Mouse (Mus musculus): ENCODE data around the gene Hras. TPM values are rescaled to one million over a fixed set of nuclear protein-coding genes. Genes with fewer than 3 reads are reported as not detected.

Gene Hras
- polyA plus RNA-seq, 1 experiment from 2014 or later: 21.9 TPM

DNA sequence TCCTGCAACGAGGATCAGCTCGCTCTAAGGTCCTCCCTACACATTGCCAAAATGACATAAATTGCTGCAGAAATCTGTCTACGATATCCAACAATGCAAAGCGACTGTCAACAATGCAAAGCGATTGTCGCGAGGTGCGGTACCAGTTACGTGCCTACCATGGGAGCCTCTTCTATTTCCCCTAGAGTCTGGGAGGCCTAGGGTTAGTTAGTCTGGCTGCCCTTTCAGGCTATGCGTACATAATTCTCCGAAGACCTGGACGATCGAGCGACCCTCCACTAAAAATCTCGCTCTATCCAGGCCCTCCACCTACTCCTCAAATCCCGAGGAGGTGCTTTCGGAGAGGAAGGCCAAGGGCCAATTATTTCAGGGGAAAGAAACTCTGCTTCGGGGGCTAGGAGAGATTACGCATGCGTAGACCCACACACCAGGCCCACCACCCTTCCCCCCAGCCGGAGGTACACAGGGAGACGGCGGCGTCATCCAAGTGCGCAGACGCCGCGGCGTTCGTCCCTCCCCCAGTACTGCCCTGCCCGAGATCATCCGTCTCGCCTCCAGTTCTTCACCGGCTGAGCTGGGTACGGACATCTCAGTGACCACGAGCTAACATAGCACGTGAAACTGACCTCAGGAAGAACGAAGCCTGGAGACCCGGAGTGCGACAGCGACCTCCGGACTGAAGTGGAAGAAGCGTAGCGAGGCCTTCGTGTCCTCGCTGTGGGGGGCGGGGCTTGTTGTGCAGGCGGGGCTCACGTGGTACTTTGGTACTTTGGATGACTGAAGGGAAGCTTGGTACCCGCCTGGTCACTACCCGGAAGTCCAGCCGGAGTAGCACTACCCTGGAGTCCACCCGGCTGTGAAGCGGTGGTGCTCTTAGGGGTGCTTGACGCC lies 21.4 kb downstream of the Hras start, which contains the start of gene Rnh1:
TSS of gene Rnh1 (minus strand) at position 742 of the 891 bp plus-strand sequence.
- peak within 1 kb of the TSS; percentile 83 for H3K9ac ChIP-seq (ENCODE audit: low read depth, low read length)
- H3K27me3 ChIP-seq (replicated peaks; ENCODE audit: control insufficient read depth, insufficient read depth, low read length): no peaks in the 10 kb centered on the region
- H3K36me3 ChIP-seq (ENCODE audit: control insufficient read depth, insufficient read depth, low read length): no peaks in the 10 kb centered on the region
- H3K27ac ChIP-seq (ENCODE audit: low read length): peak within 1 kb of the TSS; percentile 92
- H3K4me2 ChIP-seq (ENCODE audit: low read depth, low read length): peak within 1 kb of the TSS; percentile 78
- peaks cover 29% of the 10 kb centered on the region for H3K4me1 ChIP-seq (ENCODE audit: control insufficient read depth, insufficient read depth, low read length)
- 3% methylated on average over 55 of the region's 55 CpGs for WGBS
- H3K9me3 ChIP-seq (ENCODE audit: control insufficient read depth, low read length): no peaks in the 10 kb centered on the region
- peak within 1 kb of the TSS; percentile 67 for H3K4me3 ChIP-seq (ENCODE audit: low read length)
- ATAC-seq: peak; percentile 94

DNA sequence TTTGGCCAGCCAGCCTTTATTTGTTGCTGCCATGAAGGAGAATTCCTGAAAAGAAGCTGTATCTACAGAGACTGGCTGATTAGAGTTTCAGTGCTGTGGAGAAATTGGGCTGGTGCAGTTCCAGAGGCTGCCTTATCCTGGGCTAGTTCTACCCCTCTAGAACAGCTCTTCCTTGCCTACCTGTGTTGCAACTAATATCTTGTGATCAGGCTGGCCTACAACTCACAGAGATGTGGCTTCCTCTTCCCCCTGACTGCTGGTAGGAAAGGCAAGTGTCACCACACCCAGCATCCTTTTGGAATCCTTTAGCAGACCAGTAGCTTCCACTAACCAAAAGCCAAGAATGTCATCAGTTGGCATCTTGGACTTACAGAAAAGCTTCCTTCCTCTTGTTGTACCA lies 23.9 kb downstream of the Hras start:
- Histone ChIP-seq H3K27me3 (replicated peaks; ENCODE audit: control insufficient read depth, insufficient read depth, low read length) (no peaks in the 10 kb centered on the region), H3K4me2 (ENCODE audit: low read depth, low read length) (no peak overlapping the region), H3K36me3 (ENCODE audit: control insufficient read depth, insufficient read depth, low read length) (no peaks in the 10 kb centered on the region), H3K4me3 (ENCODE audit: low read length) (no peak overlapping the region), H3K9me3 (ENCODE audit: control insufficient read depth, low read length) (no peaks in the 10 kb centered on the region), H3K4me1 (ENCODE audit: control insufficient read depth, insufficient read depth, low read length) (peaks cover 32% of the 10 kb centered on the region), H3K27ac (ENCODE audit: low read length) (no peak overlapping the region), H3K9ac (ENCODE audit: low read depth, low read length) (no peak overlapping the region)
- ATAC-seq: no peak

DNA sequence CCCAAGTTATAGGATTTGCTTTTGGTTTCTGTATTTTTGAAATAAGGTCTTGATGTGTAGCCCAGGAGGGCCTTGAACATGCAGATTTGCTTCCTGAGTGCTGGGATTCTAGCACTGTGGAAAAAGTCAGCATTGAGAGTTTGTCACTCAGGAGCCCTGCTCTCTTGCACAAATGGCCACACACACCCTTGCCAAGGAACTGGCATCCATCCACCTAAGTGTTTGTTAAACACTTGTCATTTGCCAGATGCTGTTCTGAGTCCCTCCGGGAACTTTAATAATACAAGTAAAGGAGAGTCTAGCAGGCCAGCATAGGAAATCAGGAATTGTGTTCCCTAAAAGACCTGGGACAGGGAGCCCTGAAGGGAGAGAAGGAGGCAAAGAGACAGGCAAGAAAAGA lies 24.5 kb downstream of the Hras start:
- Histone ChIP-seq H3K27ac (ENCODE audit: low read length) (no peak overlapping the region), H3K36me3 (ENCODE audit: control insufficient read depth, insufficient read depth, low read length) (no peaks in the 10 kb centered on the region), H3K4me2 (ENCODE audit: low read depth, low read length) (peak overlapping the region; percentile 72; the same call in 1 of the 2 replicates), H3K9ac (ENCODE audit: low read depth, low read length) (peak overlapping the region; percentile 26; the same call in 1 of the 2 replicates), H3K4me3 (ENCODE audit: low read length) (no peak overlapping the region), H3K9me3 (ENCODE audit: control insufficient read depth, low read length) (no peaks in the 10 kb centered on the region), H3K4me1 (ENCODE audit: control insufficient read depth, insufficient read depth, low read length) (peaks cover 37% of the 10 kb centered on the region), H3K27me3 (replicated peaks; ENCODE audit: control insufficient read depth, insufficient read depth, low read length) (no peaks in the 10 kb centered on the region)
- no peak for ATAC-seq
- 32% methylated on average over 1 of the region's 1 CpGs for WGBS

DNA sequence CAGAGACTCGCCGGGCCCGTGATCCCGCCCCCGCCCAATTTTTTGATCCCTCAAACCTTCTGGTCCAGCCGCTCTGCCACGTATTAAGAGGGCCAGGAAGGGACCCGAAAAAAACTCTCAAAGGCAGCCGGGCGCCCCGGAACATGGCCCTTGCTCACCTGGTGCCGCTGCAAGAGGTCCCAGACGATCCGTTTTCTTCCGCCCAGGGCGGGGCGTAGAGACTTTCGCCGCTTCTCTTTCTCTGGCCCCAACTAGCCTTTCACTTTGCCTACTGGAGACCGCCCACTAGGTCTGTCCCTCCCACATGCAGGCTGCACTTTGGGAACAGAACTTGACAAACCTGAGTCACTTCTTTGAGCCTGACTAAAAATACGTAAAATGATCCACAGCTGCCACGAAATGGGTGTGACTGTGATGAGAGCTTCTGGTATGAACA lies 25.3 kb downstream of the Hras start:
- Histone ChIP-seq H3K9ac (ENCODE audit: low read depth, low read length) (peak overlapping the region; percentile 81), H3K4me3 (ENCODE audit: low read length) (peak overlapping the region; percentile 61), H3K4me2 (ENCODE audit: low read depth, low read length) (peak overlapping the region; percentile 72), H3K36me3 (ENCODE audit: control insufficient read depth, insufficient read depth, low read length) (peaks cover 5% of the 10 kb centered on the region; the same call in 1 of the 2 replicates), H3K27ac (ENCODE audit: low read length) (peak overlapping the region; percentile 80), H3K4me1 (ENCODE audit: control insufficient read depth, insufficient read depth, low read length) (peaks cover 36% of the 10 kb centered on the region), H3K27me3 (replicated peaks; ENCODE audit: control insufficient read depth, insufficient read depth, low read length) (no peaks in the 10 kb centered on the region), H3K9me3 (ENCODE audit: control insufficient read depth, low read length) (no peaks in the 10 kb centered on the region)
- ATAC-seq: peak; percentile 64
- 1% methylated on average over 22 of the region's 22 CpGs for WGBS

DNA sequence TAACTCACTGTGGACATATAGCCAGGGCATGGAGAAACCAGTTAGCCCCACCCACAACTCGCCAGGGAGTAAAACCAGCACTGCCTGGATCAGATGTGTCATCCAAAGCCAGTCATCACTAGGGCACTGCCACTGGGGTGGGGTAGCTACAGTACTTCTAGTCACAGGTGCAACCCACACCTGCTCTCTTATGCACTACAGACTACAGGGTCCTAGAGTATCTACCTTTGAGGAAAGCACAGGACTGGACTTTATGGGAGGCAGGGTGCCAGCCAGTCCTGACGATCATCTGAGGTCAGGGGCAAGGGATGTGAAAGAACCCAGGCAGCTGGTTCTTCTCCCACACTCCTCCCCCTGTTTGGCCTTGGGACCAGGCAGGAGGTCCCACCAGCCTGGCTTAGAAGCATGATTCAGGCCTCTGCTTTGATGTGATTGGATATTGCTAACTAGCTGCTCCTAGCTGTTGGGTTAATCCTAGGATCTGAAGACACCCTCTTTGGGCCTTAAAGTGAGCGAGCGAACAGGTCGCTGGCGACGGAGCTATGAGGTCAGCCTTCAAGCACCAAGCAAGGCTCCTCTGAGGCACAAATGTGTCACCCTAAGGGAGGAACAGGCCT lies 25.8 kb downstream of the Hras start:
- Histone ChIP-seq H3K9ac (ENCODE audit: low read depth, low read length) (peak overlapping the region; percentile 81), H3K4me3 (ENCODE audit: low read length) (peak overlapping the region; percentile 61), H3K27ac (ENCODE audit: low read length) (peak overlapping the region; percentile 80), H3K4me2 (ENCODE audit: low read depth, low read length) (peak overlapping the region; percentile 72), H3K36me3 (ENCODE audit: control insufficient read depth, insufficient read depth, low read length) (peaks cover 10% of the 10 kb centered on the region), H3K4me1 (ENCODE audit: control insufficient read depth, insufficient read depth, low read length) (peaks cover 30% of the 10 kb centered on the region), H3K9me3 (ENCODE audit: control insufficient read depth, low read length) (no peaks in the 10 kb centered on the region), H3K27me3 (replicated peaks; ENCODE audit: control insufficient read depth, insufficient read depth, low read length) (no peaks in the 10 kb centered on the region)
- peak; percentile 10 for ATAC-seq
- 9% methylated on average over 7 of the region's 7 CpGs for WGBS

DNA sequence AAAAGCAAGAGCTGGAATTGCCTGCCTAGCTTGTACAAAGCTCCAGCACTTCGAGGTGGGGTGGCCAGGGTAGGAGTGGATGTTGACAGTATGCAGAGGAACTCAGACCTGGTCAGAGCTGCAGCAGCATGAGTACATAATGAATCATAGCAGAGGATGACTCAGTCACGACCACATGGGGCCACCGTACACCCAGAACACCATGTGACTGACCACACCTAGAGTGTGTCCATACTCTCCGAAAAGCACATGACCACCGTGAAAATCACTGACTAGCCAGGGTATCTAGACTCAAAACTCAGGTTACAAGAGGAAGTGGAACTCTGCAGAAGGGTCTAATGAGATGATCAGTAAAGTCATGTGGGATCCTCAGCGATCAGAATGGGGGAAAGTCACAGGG lies 29.0 kb downstream of the Hras start:
- Histone ChIP-seq H3K27me3 (replicated peaks; ENCODE audit: control insufficient read depth, insufficient read depth, low read length) (no peaks in the 10 kb centered on the region), H3K4me1 (ENCODE audit: control insufficient read depth, insufficient read depth, low read length) (peaks cover 21% of the 10 kb centered on the region), H3K9me3 (ENCODE audit: control insufficient read depth, low read length) (no peaks in the 10 kb centered on the region), H3K9ac (ENCODE audit: low read depth, low read length) (no peak overlapping the region), H3K27ac (ENCODE audit: low read length) (no peak overlapping the region), H3K4me2 (ENCODE audit: low read depth, low read length) (no peak overlapping the region), H3K4me3 (ENCODE audit: low read length) (no peak overlapping the region), H3K36me3 (ENCODE audit: control insufficient read depth, insufficient read depth, low read length) (peaks cover 25% of the 10 kb centered on the region)
- WGBS: 60% methylated on average over 6 of the region's 6 CpGs
- ATAC-seq: peak; percentile 64

DNA sequence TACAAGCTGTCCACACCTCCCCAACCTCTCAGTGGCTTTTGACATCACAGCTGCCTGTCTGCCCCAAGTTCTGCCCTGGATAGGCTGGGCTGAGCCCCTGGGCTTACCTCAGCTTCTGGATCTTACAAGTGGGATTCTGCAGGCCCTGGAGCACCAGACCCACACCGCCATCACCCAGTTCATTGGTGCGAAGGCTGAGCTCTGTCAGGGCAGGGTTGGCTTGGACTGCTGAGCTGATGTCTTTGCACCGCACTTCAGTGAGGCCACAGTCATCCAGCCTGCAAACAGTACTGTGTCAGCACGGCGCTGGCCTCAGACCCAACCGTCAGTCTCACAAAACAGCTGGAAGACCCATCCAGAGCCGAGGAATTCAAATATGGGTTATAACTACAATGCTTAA lies 29.4 kb downstream of the Hras start:
- H3K27me3 ChIP-seq (replicated peaks; ENCODE audit: control insufficient read depth, insufficient read depth, low read length): no peaks in the 10 kb centered on the region
- H3K4me3 ChIP-seq (ENCODE audit: low read length): no peak overlapping the region
- H3K27ac ChIP-seq (ENCODE audit: low read length): no peak overlapping the region
- no peak overlapping the region for H3K4me2 ChIP-seq (ENCODE audit: low read depth, low read length)
- H3K4me1 ChIP-seq (ENCODE audit: control insufficient read depth, insufficient read depth, low read length): peaks cover 21% of the 10 kb centered on the region
- H3K36me3 ChIP-seq (ENCODE audit: control insufficient read depth, insufficient read depth, low read length): peaks cover 25% of the 10 kb centered on the region
- no peak for ATAC-seq
- 0 out of 2 replicates have a peak overlapping the region, but pooled peaks have one; percentile 13 for H3K9ac ChIP-seq (ENCODE audit: low read depth, low read length)
- 92% methylated on average over 7 of the region's 7 CpGs for WGBS
- H3K9me3 ChIP-seq (ENCODE audit: control insufficient read depth, low read length): no peaks in the 10 kb centered on the region

DNA sequence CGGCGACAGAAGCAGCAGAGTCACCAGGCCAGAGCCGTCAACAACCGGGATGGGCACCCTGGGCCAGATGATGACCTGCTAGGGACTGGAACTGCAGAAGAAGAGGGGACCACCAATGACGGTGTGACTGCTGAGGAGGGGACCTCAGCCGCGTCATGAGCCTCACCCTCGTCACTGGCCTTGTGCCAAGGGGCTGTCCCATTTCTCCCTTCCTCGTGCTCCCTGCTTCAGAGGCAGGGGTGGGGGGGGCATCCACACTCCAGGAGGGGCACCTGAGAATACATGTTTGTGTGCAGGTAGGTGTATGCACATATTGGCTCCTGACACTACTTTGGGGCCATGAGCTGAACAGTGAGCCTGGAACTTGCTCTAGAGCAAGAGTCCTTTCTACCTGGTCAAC lies 38.4 kb downstream of the Hras start:
- Histone ChIP-seq H3K27me3 (replicated peaks; ENCODE audit: control insufficient read depth, insufficient read depth, low read length) (no peaks in the 10 kb centered on the region), H3K4me3 (ENCODE audit: low read length) (no peak overlapping the region), H3K4me2 (ENCODE audit: low read depth, low read length) (no peak overlapping the region), H3K36me3 (ENCODE audit: control insufficient read depth, insufficient read depth, low read length) (peaks cover 10% of the 10 kb centered on the region; the same call in 1 of the 2 replicates), H3K4me1 (ENCODE audit: control insufficient read depth, insufficient read depth, low read length) (no peaks in the 10 kb centered on the region), H3K9me3 (ENCODE audit: control insufficient read depth, low read length) (no peaks in the 10 kb centered on the region), H3K9ac (ENCODE audit: low read depth, low read length) (no peak overlapping the region), H3K27ac (ENCODE audit: low read length) (no peak overlapping the region)
- no peak for ATAC-seq
- 83% methylated on average over 9 of the region's 9 CpGs for WGBS

DNA sequence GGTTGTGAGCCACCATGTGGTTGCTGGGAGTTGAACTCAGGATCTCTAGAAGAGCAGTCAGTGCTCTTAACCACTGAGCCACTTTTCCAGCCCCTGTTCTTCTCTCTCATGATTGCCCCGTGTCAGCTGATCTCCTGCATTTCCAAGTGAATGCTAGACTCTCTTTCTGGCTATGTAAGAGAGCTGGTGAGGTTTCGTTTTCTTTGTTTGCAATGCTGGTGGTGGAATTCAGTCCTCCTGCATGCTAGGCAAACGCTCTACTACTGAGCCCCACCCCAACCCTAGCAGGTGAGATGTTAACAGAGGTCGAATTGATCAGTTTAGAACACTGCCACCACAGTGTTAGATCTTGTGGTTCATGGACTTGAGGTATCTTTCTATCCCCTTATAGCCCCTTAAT lies 45.2 kb downstream of the Hras start:
- Histone ChIP-seq H3K4me2 (ENCODE audit: low read depth, low read length) (no peak overlapping the region), H3K4me1 (ENCODE audit: control insufficient read depth, insufficient read depth, low read length) (no peaks in the 10 kb centered on the region), H3K9me3 (ENCODE audit: control insufficient read depth, low read length) (no peaks in the 10 kb centered on the region), H3K27ac (ENCODE audit: low read length) (no peak overlapping the region), H3K9ac (ENCODE audit: low read depth, low read length) (no peak overlapping the region), H3K36me3 (ENCODE audit: control insufficient read depth, insufficient read depth, low read length) (0 out of 2 replicates have a peak, but pooled peaks cover 3% of the 10 kb centered on the region), H3K4me3 (ENCODE audit: low read length) (no peak overlapping the region), H3K27me3 (replicated peaks; ENCODE audit: control insufficient read depth, insufficient read depth, low read length) (no peaks in the 10 kb centered on the region)
- 57% methylated on average over 4 of the region's 4 CpGs for WGBS
- no peak for ATAC-seq
